Mouse (Mus musculus): ENCODE measurements at regions not wholly inside any gene's neighbourhood (a gene's known extent, or its start where the extent isn't known, plus 50 kb on each side); places are given as distances from the start of the nearest gene placed in this dataset.

GRCm38 (mm10) chr7:72514851-72515250, 208.4 kb upstream of the Mctp2 start:
- Histone ChIP-seq H3K4me1 (ENCODE audit: control insufficient read depth in 1 of 2, insufficient read depth in 2 of 2, low read length in 2 of 2) (no peaks in the 10 kb centered on the region), H3K27me3 (ENCODE audit: control insufficient read depth in 1 of 2, insufficient read depth in 2 of 2, low read length in 2 of 2) (no peaks in the 10 kb centered on the region), H3K4me3 (ENCODE audit: control insufficient read depth in 1 of 2, insufficient read depth in 1 of 2, low read depth in 2 of 2, low read length in 2 of 2) (no peak overlapping the region), H3K9me3 (replicated peaks; ENCODE audit: insufficient read depth, low read length) (no peaks in the 10 kb centered on the region), H3K9ac (ENCODE audit: control insufficient read depth, low read depth, low read length, poor library complexity, severe bottlenecking) (no peak overlapping the region), H3K36me3 (ENCODE audit: control insufficient read depth in 1 of 2, insufficient read depth in 2 of 2, low read length in 2 of 2) (no peaks in the 10 kb centered on the region), H3K79me2 (ENCODE audit: control insufficient read depth, insufficient read depth, low read length, poor library complexity) (no peaks in the 10 kb centered on the region), H3K27ac (ENCODE audit: control insufficient read depth, low read depth, low read length) (no peak overlapping the region)
- no peak for DNase-seq (ENCODE audit: low read depth, low spot score)
- TF ChIP-seq NRF1 (IDR thresholded peaks at IDR 0.05; ENCODE audit: insufficient read depth, low read depth, low read length, poor library complexity, severe bottlenecking) (no peak), MAX (IDR thresholded peaks at IDR 0.05; ENCODE audit: low read length) (no peak)

- H3K27me3 ChIP-seq (ENCODE audit: control insufficient read depth in 1 of 2, insufficient read depth in 2 of 2, low read length in 2 of 2) = no peaks in the 10 kb centered on the region
- H3K9me3 ChIP-seq (replicated peaks; ENCODE audit: insufficient read depth, low read length) = no peaks in the 10 kb centered on the region
- no peak overlapping the region for H3K9ac ChIP-seq (ENCODE audit: control insufficient read depth, low read depth, low read length, poor library complexity, severe bottlenecking)
- no peak overlapping the region for H3K4me3 ChIP-seq (ENCODE audit: control insufficient read depth in 1 of 2, insufficient read depth in 1 of 2, low read depth in 2 of 2, low read length in 2 of 2)
- no peaks in the 10 kb centered on the region for H3K79me2 ChIP-seq (ENCODE audit: control insufficient read depth, insufficient read depth, low read length, poor library complexity)
- DNase-seq (ENCODE audit: low read depth, low spot score) = no peak
- no peak for TF ChIP-seq POLR2AphosphoS5 (IDR thresholded peaks at IDR 0.05; ENCODE audit: borderline replicate concordance, low read depth, low read length)
- TF ChIP-seq NELFE (IDR thresholded peaks at IDR 0.05; ENCODE audit: low read depth, low read length) = no peak
- no peak for TF ChIP-seq MXI1 (IDR thresholded peaks at IDR 0.05; ENCODE audit: low read depth, low read length)
- no peak for TF ChIP-seq EP300 (IDR thresholded peaks at IDR 0.05; ENCODE audit: low read depth in 1 of 2, low read length in 2 of 2)
- no peak for TF ChIP-seq ZC3H11A (IDR thresholded peaks at IDR 0.05; ENCODE audit: low read depth, low read length)
- TF ChIP-seq SMC3 (IDR thresholded peaks at IDR 0.05; ENCODE audit: low read depth, low read length) = no peak
- TF ChIP-seq CHD2 (IDR thresholded peaks at IDR 0.05; ENCODE audit: low read length) = no peak
- TF ChIP-seq RCOR1 (IDR thresholded peaks at IDR 0.05; ENCODE audit: low read depth, low read length) = no peak
- no peak for TF ChIP-seq E2F4 (IDR thresholded peaks at IDR 0.05; ENCODE audit: borderline replicate concordance, low read depth, low read length)
- no peak for TF ChIP-seq ZKSCAN1 (IDR thresholded peaks at IDR 0.05; ENCODE audit: low read depth, low read length)
- TF ChIP-seq BHLHE40 (IDR thresholded peaks at IDR 0.05; ENCODE audit: borderline replicate concordance, low read depth, low read length) = no peak
- no peaks in the 10 kb centered on the region for H3K4me1 ChIP-seq (ENCODE audit: control insufficient read depth in 1 of 2, insufficient read depth in 2 of 2, low read length in 2 of 2)
- no peak overlapping the region for H3K27ac ChIP-seq (ENCODE audit: control insufficient read depth, low read depth, low read length)
- no peaks in the 10 kb centered on the region for H3K36me3 ChIP-seq (ENCODE audit: control insufficient read depth in 1 of 2, insufficient read depth in 2 of 2, low read length in 2 of 2)
These were observed 212.1 kb upstream of the Mctp2 start for GRCm38 (mm10) chr7:72518421-72518972.

- Histone ChIP-seq H3K79me2 (ENCODE audit: control insufficient read depth, insufficient read depth, low read length, poor library complexity) (no peaks in the 10 kb centered on the region), H3K4me1 (ENCODE audit: control insufficient read depth in 1 of 2, insufficient read depth in 2 of 2, low read length in 2 of 2) (no peaks in the 10 kb centered on the region), H3K9me3 (replicated peaks; ENCODE audit: insufficient read depth, low read length) (no peaks in the 10 kb centered on the region), H3K27me3 (ENCODE audit: control insufficient read depth in 1 of 2, insufficient read depth in 2 of 2, low read length in 2 of 2) (no peaks in the 10 kb centered on the region), H3K36me3 (ENCODE audit: control insufficient read depth in 1 of 2, insufficient read depth in 2 of 2, low read length in 2 of 2) (no peaks in the 10 kb centered on the region), H3K9ac (ENCODE audit: control insufficient read depth, low read depth, low read length, poor library complexity, severe bottlenecking) (no peak overlapping the region), H3K4me3 (ENCODE audit: control insufficient read depth in 1 of 2, insufficient read depth in 1 of 2, low read depth in 2 of 2, low read length in 2 of 2) (no peak overlapping the region), H3K27ac (ENCODE audit: control insufficient read depth, low read depth, low read length) (no peak overlapping the region)
- DNase-seq (ENCODE audit: low read depth, low spot score) = no peak
- no peak for TF ChIP-seq JUND (IDR thresholded peaks at IDR 0.05; ENCODE audit: low read depth, low read length)
- TF ChIP-seq USF2 (IDR thresholded peaks at IDR 0.05; ENCODE audit: borderline replicate concordance in 1 of 2, insufficient read depth in 1 of 2, low read depth in 1 of 2, low read length in 2 of 2) = no peak
- no peak for TF ChIP-seq TAL1 (IDR thresholded peaks at IDR 0.05; ENCODE audit: low read length)
- no peak for TF ChIP-seq NRF1 (IDR thresholded peaks at IDR 0.05; ENCODE audit: insufficient read depth, low read depth, low read length, poor library complexity, severe bottlenecking)
- TF ChIP-seq MYB (IDR thresholded peaks at IDR 0.05; ENCODE audit: low read depth, low read length) = no peak
- no peak for TF ChIP-seq CTCF (IDR thresholded peaks at IDR 0.05 in 2 of 3, conservative IDR thresholded peaks at IDR 0.05 in 1 of 3; ENCODE audit: control insufficient read depth in 1 of 3, insufficient read depth in 1 of 3, low read depth in 2 of 3, low read length in 3 of 3, poor library complexity in 1 of 3, severe bottlenecking in 1 of 3)
- no peak for TF ChIP-seq ELF1 (IDR thresholded peaks at IDR 0.05; ENCODE audit: low read depth, low read length)
- no peak for TF ChIP-seq CHD1 (IDR thresholded peaks at IDR 0.05; ENCODE audit: low read depth, low read length)
These were observed 213.1 kb upstream of the Mctp2 start for GRCm38 (mm10) chr7:72519359-72520115.

Measured in MEL (cell line).